ENCODE assay signal across 9 mouse cellular contexts in the genomic region with DNA sequence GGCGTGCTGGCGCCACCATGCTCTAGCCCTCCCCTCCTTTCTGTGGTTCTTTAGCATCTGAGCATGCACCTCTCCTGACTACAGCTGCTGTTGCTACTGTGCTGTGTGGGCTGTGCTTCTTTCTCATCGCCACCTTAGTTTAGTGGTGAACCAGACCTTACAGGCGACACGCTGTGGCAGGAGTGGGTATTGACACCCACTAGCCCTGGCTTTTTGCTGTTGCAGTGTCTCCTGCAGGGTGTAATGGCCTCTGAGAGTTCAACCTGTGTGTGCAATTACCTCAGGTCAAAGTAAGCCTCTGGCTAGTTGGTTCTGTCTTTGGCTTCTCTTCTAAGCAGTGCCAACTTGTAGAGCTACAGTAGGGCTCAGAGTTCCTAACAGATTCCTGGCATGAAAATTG. TPM values are rescaled to one million over a fixed set of nuclear protein-coding genes. Genes with fewer than 3 reads are reported as not detected.
DNase-seq lines count a peak whose midpoint lies in the region; ATAC-seq and TF ChIP-seq lines count a peak whose summit lies in the region.
"Had no signal": no experiment of that assay in that cellular context is flagged by ENCODE, and none has a peak within 500 bp of the region (broad histone marks: within the 10 kb centered on the region; RNA-seq: fewer than 3 reads in every experiment).

No protein-coding gene starts in this region.

- no peaks in the 10 kb centered on the region for H3K4me1 ChIP-seq in lung, embryonic 16.5 days (replicated peaks; ENCODE audit: control insufficient read depth, insufficient read depth, low read length)
- no peaks in the 10 kb centered on the region for H3K4me1 ChIP-seq in thymus, adult 2 months (replicated peaks; ENCODE audit: control insufficient read depth, insufficient read depth, low read length)

- TF ChIP-seq POLR2A in thymus, adult 2 months (IDR thresholded peaks at IDR 0.05; ENCODE audit: control insufficient read depth, extremely low read depth, insufficient read depth, low read length, poor library complexity), result no peak

- 66% methylated on average over 5 of the region's 5 CpGs for WGBS in lung, embryonic 16.5 days
- 59% methylated on average over 5 of the region's 5 CpGs for WGBS in thymus, adult 2 months

- no peaks in the 10 kb centered on the region for H3K9me3 ChIP-seq in lung, embryonic 16.5 days (ENCODE audit: control insufficient read depth, low read length)

- DNase-seq in embryo, embryonic 10 days (ENCODE audit: low spot score), result peak; percentile 36
- no peak for DNase-seq in embryo, embryonic 9.5 days (ENCODE audit: extremely low spot score)
- peak; percentile 58 for DNase-seq in right cerebral cortex, adult 18-20 months
- no peak for DNase-seq in right cerebral cortex, postnatal 14 days
- DNase-seq in induced T-regulatory cell, adult 2 months (ENCODE audit: low read depth), result peak; percentile 73
- peak; percentile 76 for DNase-seq in thymus, adult 2 months
- DNase-seq in gastrocnemius, postnatal 25 days, result no peak

- H3K4me3 ChIP-seq in lung, embryonic 16.5 days (ENCODE audit: low read length), result no peak overlapping the region
- no peak overlapping the region for H3K4me3 ChIP-seq in thymus, adult 2 months (ENCODE audit: control insufficient read depth, insufficient read depth, low read length)

- TF ChIP-seq CTCF in thymus, adult 2 months (IDR thresholded peaks at IDR 0.05; ENCODE audit: borderline replicate concordance, control insufficient read depth, extremely low read depth, insufficient read depth, low read length, poor library complexity), result peak; percentile 63; the same call in 1 of the 2 replicates

- H3K36me3 ChIP-seq in lung, embryonic 16.5 days (ENCODE audit: control insufficient read depth, insufficient read depth, low read length), result peaks cover 59% of the 10 kb centered on the region
- peaks cover 65% of the 10 kb centered on the region for H3K36me3 ChIP-seq in thymus, adult 2 months (ENCODE audit: control insufficient read depth, insufficient read depth, low read length)

- peak; percentile 31; the same call in 1 of the 2 replicates for ATAC-seq in lung, embryonic 16.5 days (ENCODE audit: low read depth)

- no peaks in the 10 kb centered on the region for H3K27me3 ChIP-seq in lung, embryonic 16.5 days (ENCODE audit: control insufficient read depth, insufficient read depth, low read depth, low read length)
- H3K27me3 ChIP-seq in thymus, adult 2 months (ENCODE audit: control insufficient read depth, insufficient read depth, low read length), result no peaks in the 10 kb centered on the region

- H3K9ac ChIP-seq in lung, embryonic 16.5 days (ENCODE audit: low read length), result no peak overlapping the region

- H3K4me2 ChIP-seq in lung, embryonic 16.5 days (ENCODE audit: low read depth, low read length), result no peak overlapping the region

- no peak overlapping the region for H3K27ac ChIP-seq in lung, embryonic 16.5 days (ENCODE audit: low read length)
- no peak overlapping the region for H3K27ac ChIP-seq in thymus, adult 2 months (ENCODE audit: control insufficient read depth, insufficient read depth, low read length)

RNA-seq across cellular contexts. Expression of a gene that starts 11.5 kb away (rescaled TPM):
- 52.7 and 53.6 TPM in 2 replicates for polyA plus RNA-seq in lung, embryonic 16.5 days (2015; fragmentation: Nextera tagmentation; extraction: Ambion mirVana)
- polyA plus RNA-seq in thymus, adult 2 months (2012; rRNA removed), result 34.9 and 40.2 TPM in 2 replicates
- 10 to 100 TPM; 11.2 to 11.7 TPM for total RNA-seq in gastrocnemius, postnatal 25 days (2021)

RNA-seq across cellular contexts. Expression of a gene that starts 11.6 kb away (rescaled TPM):
- 45.1 and 50.2 TPM in 2 replicates for polyA plus RNA-seq in lung, embryonic 16.5 days (2015; fragmentation: Nextera tagmentation; extraction: Ambion mirVana)
- 78.1 and 81.8 TPM in 2 replicates for polyA plus RNA-seq in thymus, adult 2 months (2012; rRNA removed)
- total RNA-seq in gastrocnemius, postnatal 25 days (2021), result 10 to 100 TPM; 11.0 to 11.5 TPM

RNA-seq across cellular contexts. Expression of a gene that starts 22.7 kb away (rescaled TPM):
- 37.4 and 42.6 TPM in 2 replicates for polyA plus RNA-seq in lung, embryonic 16.5 days (2015; fragmentation: Nextera tagmentation; extraction: Ambion mirVana)
- 20.2 and 25.4 TPM in 2 replicates for polyA plus RNA-seq in thymus, adult 2 months (2012; rRNA removed)
- total RNA-seq in gastrocnemius, postnatal 25 days (2021), result 1 to 10 TPM; 1.5 to 2.1 TPM

RNA-seq across cellular contexts. Expression of a gene that starts 24.2 kb away (rescaled TPM):
- 0.11 and 0.43 TPM in 2 replicates for polyA plus RNA-seq in lung, embryonic 16.5 days (2015; fragmentation: Nextera tagmentation; extraction: Ambion mirVana)
- polyA plus RNA-seq in thymus, adult 2 months (2012; rRNA removed), result 0.18 and 0.47 TPM in 2 replicates
- total RNA-seq in gastrocnemius, postnatal 25 days (2021), result under 1 TPM in 1 of 2 experiments, not detected in 1; 0.23 TPM
- total RNA-seq: layer of hippocampus, adult 18-20 months had no signal

RNA-seq across cellular contexts. Expression of a gene that starts 37.0 kb away (rescaled TPM):
- 2.0 and 2.6 TPM in 2 replicates for polyA plus RNA-seq in lung, embryonic 16.5 days (2015; fragmentation: Nextera tagmentation; extraction: Ambion mirVana)
- 10.3 and 10.6 TPM in 2 replicates for polyA plus RNA-seq in thymus, adult 2 months (2012; rRNA removed)
- under 1 TPM in 1 of 2 experiments, not detected in 1; 0.56 TPM for total RNA-seq in gastrocnemius, postnatal 25 days (2021)
- total RNA-seq: layer of hippocampus, adult 18-20 months had no signal

Comparison
In these comparisons a context has a peak if more than half of its experiments do, and no peak if none do; other contexts are left out.
1. DNase-seq: peak in embryo, embryonic 10 days (single experiment), right cerebral cortex, adult 18-20 months (single experiment), induced T-regulatory cell, adult 2 months (single experiment) and thymus, adult 2 months (single experiment); none in embryo, embryonic 9.5 days (single experiment), right cerebral cortex, postnatal 14 days (single experiment) and gastrocnemius, postnatal 25 days (single experiment).